Mouse (Mus musculus) midbrain, embryonic 10.5 days (tissue): ENCODE measurements around the gene Gm49325. TPM values are rescaled to one million over a fixed set of nuclear protein-coding genes. Genes with fewer than 3 reads are reported as not detected.

Experiments
- DNase-seq: peaks from one replicate; pipeline ENCODE4 v3.0.0-alpha.2; 2017; ENCODE audit warnings: low spot score
- H3K27ac ChIP-seq: fragments of 300-500 bp; sonication (generic); replicated peaks from 2 replicates; pipeline ENCODE4 v1.5.1; 2016; ENCODE audit warnings: mild to moderate bottlenecking
- H3K27me3 ChIP-seq: fragments of 300-500 bp; sonication (generic); 2 replicates; pipeline ENCODE4 v1.6.1; 2016; ENCODE audit warnings: low read depth, mild to moderate bottlenecking; ENCODE audit not compliant: poor library complexity, severe bottlenecking
- H3K36me3 ChIP-seq: fragments of 300-500 bp; sonication (generic); 2 replicates; pipeline ENCODE4 v1.6.1; 2016; ENCODE audit warnings: mild to moderate bottlenecking, moderate library complexity
- H3K4me1 ChIP-seq: fragments of 300-500 bp; sonication (generic); 2 replicates; pipeline ENCODE4 v1.6.1; 2016
- H3K4me3 ChIP-seq: fragments of 300-500 bp; sonication (generic); 2 replicates; pipeline ENCODE4 v1.5.1; 2016; ENCODE audit warnings: mild to moderate bottlenecking, moderate library complexity
- H3K9me3 ChIP-seq: fragments of 300-500 bp; sonication (generic); replicated peaks from 2 replicates; pipeline ENCODE4 v1.6.1; 2016; ENCODE audit warnings: mild to moderate bottlenecking
- WGBS: fragments of 180-500 bp; shearing (Covaris S2); methylation state at CpG from one replicate; pipeline ENCODE4 v1.1.7; 2016; 5-methylcytosine and 5-hydroxymethylcytosine counted together
- polyA plus RNA-seq: library from polyadenylated mRNA; unstranded; fragments of >200 nt; fragmentation: Nextera tagmentation; extraction: Ambion mirVana; gene quantifications from 2 replicates; pipeline ENCODE4 v1.2.1, GENCODE M21; 2016

Gene Gm49325
- polyA plus RNA-seq, 1 experiment from 2014 or later = 2.2 TPM

DNA sequence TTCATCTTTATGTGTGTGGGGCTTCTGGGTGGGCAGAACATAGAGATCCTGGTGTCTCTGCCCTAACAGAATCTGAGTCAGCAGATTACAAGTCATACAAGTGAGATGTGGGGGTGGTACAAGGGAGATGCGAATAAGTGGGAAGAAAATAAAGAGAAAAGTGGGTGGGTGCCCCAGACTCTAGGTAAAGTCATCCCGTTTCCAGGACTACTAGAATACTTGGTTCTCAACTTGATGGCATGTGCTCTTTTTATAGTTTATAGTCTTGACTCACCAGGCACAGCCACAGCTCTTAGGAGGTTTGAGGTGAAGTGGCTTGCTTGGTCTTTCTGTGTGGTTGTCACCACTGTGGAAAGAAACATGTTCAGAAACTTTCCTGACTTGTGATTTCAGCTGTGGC, 9.9 kb upstream of the Gm49325 start:
- Histone ChIP-seq H3K9me3 (no peaks in the 10 kb centered on the region), H3K36me3 (peaks cover 79% of the 10 kb centered on the region), H3K27me3 (no peaks in the 10 kb centered on the region), H3K27ac (no peak overlapping the region), H3K4me3 (no peak overlapping the region), H3K4me1 (no peaks in the 10 kb centered on the region)
- WGBS = 83% methylated on average over 2 of the region's 2 CpGs
- DNase-seq = no peak

GRCm38 (mm10) chr10:77603021-77603420, 3.0 kb upstream of the Gm49325 start:
- WGBS = 59% methylated on average over 4 of the region's 4 CpGs
- no peaks in the 10 kb centered on the region for H3K27me3 ChIP-seq
- no peaks in the 10 kb centered on the region; the same call in 1 of the 2 replicates for H3K9me3 ChIP-seq
- no peak overlapping the region for H3K4me3 ChIP-seq
- DNase-seq = no peak
- H3K27ac ChIP-seq = no peak overlapping the region
- peaks cover 20% of the 10 kb centered on the region for H3K36me3 ChIP-seq
- peaks cover 15% of the 10 kb centered on the region for H3K4me1 ChIP-seq

DNA sequence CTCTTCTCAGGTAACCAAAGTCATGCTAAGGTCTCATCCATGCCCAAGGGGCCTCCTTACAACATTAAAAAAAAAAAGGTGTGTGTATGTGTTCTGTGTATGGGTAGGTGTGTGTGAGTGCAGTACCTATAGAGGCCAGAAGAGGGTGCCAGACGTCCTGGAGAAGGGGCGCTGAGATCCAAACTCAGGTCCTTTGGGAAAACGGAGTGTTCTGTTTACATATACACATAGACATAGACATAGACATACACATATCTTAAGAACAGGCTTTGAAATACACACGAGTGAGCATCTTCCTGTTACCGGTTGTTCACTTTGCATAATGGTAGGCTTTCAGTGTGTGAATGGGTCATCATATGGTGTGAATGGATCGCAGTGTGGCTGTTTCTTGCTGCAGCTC, 1.9 kb upstream of the Gm49325 start:
- Histone ChIP-seq H3K9me3 (no peaks in the 10 kb centered on the region; the same call in 1 of the 2 replicates), H3K27me3 (no peaks in the 10 kb centered on the region), H3K36me3 (peaks cover 19% of the 10 kb centered on the region), H3K27ac (no peak overlapping the region), H3K4me1 (peaks cover 19% of the 10 kb centered on the region), H3K4me3 (no peak overlapping the region)
- DNase-seq = no peak
- WGBS = 91% methylated on average over 6 of the region's 6 CpGs

- no peaks in the 10 kb centered on the region; the same call in 1 of the 2 replicates for H3K9me3 ChIP-seq
- peaks cover 19% of the 10 kb centered on the region for H3K4me1 ChIP-seq
- DNase-seq = no peak
- H3K4me3 ChIP-seq = 0 out of 2 replicates have a peak overlapping the region, but pooled peaks have one; percentile 88
- WGBS = 93% methylated on average over 5 of the region's 5 CpGs
- 0 out of 2 replicates have a peak overlapping the region, but pooled peaks have one; percentile 99 for H3K27ac ChIP-seq
- H3K27me3 ChIP-seq = no peaks in the 10 kb centered on the region
- peaks cover 25% of the 10 kb centered on the region for H3K36me3 ChIP-seq
These were observed 1.0 kb upstream of the Gm49325 start for GRCm38 (mm10) chr10:77604958-77605357.

DNA sequence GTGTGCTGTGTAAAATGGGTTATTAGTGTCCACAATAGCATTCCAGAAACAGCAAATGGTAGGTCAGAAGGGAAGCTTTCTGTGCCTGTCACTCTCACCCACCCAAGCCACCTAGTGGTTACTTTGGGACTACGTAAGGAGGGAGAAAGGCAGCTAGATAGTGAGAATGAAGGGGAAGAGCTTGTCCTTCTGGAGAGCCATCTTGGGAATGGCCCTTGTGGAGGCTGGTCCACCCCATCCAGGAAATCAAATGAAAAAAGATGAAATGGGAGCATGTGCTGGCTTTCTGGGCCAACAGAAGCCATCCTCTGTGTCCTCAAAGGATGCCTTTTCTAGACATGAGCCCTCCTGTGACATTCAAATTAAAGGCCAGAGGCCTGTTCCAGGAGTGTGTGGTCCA, 629 bp upstream of the Gm49325 start:
- Histone ChIP-seq H3K4me3 (peak overlapping the region; percentile 88), H3K27ac (peak overlapping the region; percentile 99), H3K36me3 (peaks cover 29% of the 10 kb centered on the region), H3K27me3 (no peaks in the 10 kb centered on the region), H3K4me1 (peaks cover 19% of the 10 kb centered on the region), H3K9me3 (no peaks in the 10 kb centered on the region; the same call in 1 of the 2 replicates)
- WGBS = 43% methylated on average over 1 of the region's 1 CpGs
- peak; percentile 51 for DNase-seq

GRCm38 (mm10) chr10:77606855-77607254, 858 bp downstream of the Gm49325 start:
- Histone ChIP-seq H3K9me3 (no peaks in the 10 kb centered on the region; the same call in 1 of the 2 replicates), H3K4me1 (peaks cover 19% of the 10 kb centered on the region), H3K36me3 (peaks cover 44% of the 10 kb centered on the region), H3K27me3 (no peaks in the 10 kb centered on the region), H3K27ac (peak overlapping the region; percentile 99), H3K4me3 (peak overlapping the region; percentile 88)
- 53% methylated on average over 7 of the region's 7 CpGs for WGBS
- DNase-seq = no peak

DNA sequence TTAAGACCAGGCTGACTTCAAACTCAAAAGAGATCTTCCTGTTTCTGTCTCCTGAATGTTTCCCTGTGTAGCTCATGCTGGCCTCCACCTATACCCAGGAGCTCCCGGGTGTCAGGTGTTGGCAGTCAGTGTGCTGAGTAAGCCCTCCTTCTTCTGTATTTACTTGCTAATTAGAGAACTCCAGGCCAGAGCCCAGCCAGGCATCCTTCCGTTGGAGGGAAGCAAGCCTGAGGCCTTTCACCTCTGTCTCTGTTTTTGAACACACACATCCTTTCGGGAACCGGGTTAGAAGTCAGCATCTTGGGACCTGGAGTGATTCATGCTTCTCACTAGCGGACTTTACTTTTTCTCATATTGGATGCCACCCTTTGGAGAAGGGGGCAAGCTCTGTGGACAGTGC, 1.4 kb downstream of the Gm49325 start:
- Histone ChIP-seq H3K27ac (no peak overlapping the region), H3K4me1 (peaks cover 19% of the 10 kb centered on the region), H3K4me3 (peak overlapping the region; percentile 88), H3K9me3 (no peaks in the 10 kb centered on the region; the same call in 1 of the 2 replicates), H3K27me3 (no peaks in the 10 kb centered on the region), H3K36me3 (peaks cover 50% of the 10 kb centered on the region)
- WGBS = 82% methylated on average over 5 of the region's 5 CpGs
- DNase-seq = no peak

DNA sequence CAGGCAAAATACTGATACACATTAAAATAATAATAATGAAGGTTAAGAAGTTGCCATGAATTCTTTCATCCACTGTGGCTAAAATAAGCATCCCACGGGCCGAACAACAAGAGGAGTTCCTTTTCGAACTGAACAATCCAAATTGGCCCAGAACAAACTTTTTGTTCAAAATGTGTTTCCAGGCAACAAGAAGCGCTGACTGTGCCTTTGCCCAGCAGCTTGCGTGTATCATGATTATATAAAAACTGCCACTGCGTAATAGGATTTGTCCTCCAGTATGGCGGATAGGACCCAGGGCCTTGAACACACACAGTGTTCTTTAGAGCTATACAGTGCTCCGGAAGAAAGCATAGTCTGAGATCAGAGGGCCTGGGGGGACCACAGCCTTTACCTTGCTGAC, 2.6 kb downstream of the Gm49325 start:
- Histone ChIP-seq H3K9me3 (no peaks in the 10 kb centered on the region; the same call in 1 of the 2 replicates), H3K4me1 (peaks cover 19% of the 10 kb centered on the region), H3K4me3 (no peak overlapping the region), H3K27me3 (no peaks in the 10 kb centered on the region), H3K27ac (no peak overlapping the region), H3K36me3 (peaks cover 61% of the 10 kb centered on the region)
- no peak for DNase-seq
- 95% methylated on average over 8 of the region's 8 CpGs for WGBS

DNA sequence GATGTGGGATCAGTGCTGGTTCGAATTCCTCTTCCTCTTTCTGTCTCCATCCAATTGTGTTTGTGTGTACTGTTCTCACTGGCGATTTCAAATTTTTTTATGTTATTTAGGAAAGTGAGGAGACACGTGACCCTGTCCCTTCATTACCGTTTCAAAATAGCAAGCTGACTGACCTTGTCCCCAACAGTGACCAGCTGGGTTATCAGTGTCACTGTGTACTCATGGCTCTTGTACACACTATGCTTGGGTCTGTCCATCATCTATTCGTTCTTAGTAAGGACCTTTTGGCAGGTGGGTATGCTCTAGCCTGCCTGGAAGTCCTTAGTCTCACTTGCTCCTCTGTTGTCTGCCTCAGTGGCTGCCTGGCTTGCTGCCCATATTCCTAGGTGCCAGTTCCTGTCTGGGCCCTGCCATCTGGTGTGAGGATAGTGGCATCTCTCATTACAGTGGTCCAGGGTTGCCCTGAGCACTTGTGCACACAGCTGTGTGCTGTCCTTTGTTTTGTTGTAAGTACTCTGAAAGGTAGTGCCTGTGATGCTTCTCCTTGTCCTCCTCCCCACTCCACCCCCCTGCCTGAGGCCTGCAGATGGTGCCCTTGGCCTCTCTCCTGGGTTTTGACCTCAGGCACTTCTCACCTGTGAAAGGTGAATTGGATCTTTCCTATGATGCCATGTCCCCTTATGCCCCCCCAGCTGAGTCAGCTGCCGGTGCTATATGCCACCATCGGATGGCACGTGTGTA, 4.4 kb downstream of the Gm49325 start:
- no peak overlapping the region for H3K27ac ChIP-seq
- peaks cover 79% of the 10 kb centered on the region for H3K36me3 ChIP-seq

DNA sequence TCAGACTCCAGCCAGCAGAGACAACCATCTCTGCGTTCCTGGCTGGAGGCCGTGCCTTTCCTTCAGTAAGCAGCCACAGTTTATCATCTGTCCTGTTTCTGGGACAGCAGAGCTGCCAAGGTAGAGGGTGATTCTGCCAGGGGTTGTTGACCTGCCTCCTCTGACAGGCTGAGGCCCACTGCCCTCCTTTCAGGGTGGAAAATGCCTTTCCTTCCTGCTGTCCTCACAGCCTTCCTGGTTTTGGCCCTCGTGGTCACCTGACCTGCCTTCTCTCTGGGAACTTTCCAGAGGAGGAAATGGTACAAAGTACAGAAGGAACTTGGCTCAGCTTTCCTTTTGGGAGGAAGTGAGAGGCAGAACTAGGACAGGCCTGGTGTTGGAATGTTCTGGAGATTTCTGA, 7.4 kb downstream of the Gm49325 start:
- no peaks in the 10 kb centered on the region for H3K9me3 ChIP-seq
- no peaks in the 10 kb centered on the region for H3K27me3 ChIP-seq
- H3K4me3 ChIP-seq = no peak overlapping the region
- no peak overlapping the region for H3K27ac ChIP-seq
- 0 out of 2 replicates have a peak, but pooled peaks cover 3% of the 10 kb centered on the region for H3K4me1 ChIP-seq
- peaks cover 98% of the 10 kb centered on the region for H3K36me3 ChIP-seq
- DNase-seq = no peak
- 93% methylated on average over 3 of the region's 3 CpGs for WGBS

More for the DNA sequence above, 4.4 kb downstream of the Gm49325 start:
- no peak for DNase-seq
- H3K9me3 ChIP-seq = no peaks in the 10 kb centered on the region
- WGBS = 93% methylated on average over 8 of the region's 8 CpGs
- peaks cover 19% of the 10 kb centered on the region for H3K4me1 ChIP-seq
- H3K27me3 ChIP-seq = no peaks in the 10 kb centered on the region
- no peak overlapping the region for H3K4me3 ChIP-seq

GRCm38 (mm10) chr10:77615647-77616046, 9.7 kb downstream of the Gm49325 start:
- H3K4me1 ChIP-seq = no peaks in the 10 kb centered on the region
- no peak overlapping the region for H3K27ac ChIP-seq
- H3K4me3 ChIP-seq = no peak overlapping the region
- WGBS = 93% methylated on average over 8 of the region's 8 CpGs
- no peak for DNase-seq
- H3K27me3 ChIP-seq = no peaks in the 10 kb centered on the region
- peaks cover 92% of the 10 kb centered on the region for H3K36me3 ChIP-seq
- H3K9me3 ChIP-seq = no peaks in the 10 kb centered on the region

- no peaks in the 10 kb centered on the region for H3K9me3 ChIP-seq
- no peaks in the 10 kb centered on the region for H3K4me1 ChIP-seq
- H3K27ac ChIP-seq = no peak overlapping the region
- H3K4me3 ChIP-seq = no peak overlapping the region
- DNase-seq = no peak
- 95% methylated on average over 9 of the region's 9 CpGs for WGBS
- peaks cover 87% of the 10 kb centered on the region for H3K36me3 ChIP-seq
- H3K27me3 ChIP-seq = no peaks in the 10 kb centered on the region
These were observed 10.2 kb downstream of the Gm49325 start for GRCm38 (mm10) chr10:77616166-77616565.

DNA sequence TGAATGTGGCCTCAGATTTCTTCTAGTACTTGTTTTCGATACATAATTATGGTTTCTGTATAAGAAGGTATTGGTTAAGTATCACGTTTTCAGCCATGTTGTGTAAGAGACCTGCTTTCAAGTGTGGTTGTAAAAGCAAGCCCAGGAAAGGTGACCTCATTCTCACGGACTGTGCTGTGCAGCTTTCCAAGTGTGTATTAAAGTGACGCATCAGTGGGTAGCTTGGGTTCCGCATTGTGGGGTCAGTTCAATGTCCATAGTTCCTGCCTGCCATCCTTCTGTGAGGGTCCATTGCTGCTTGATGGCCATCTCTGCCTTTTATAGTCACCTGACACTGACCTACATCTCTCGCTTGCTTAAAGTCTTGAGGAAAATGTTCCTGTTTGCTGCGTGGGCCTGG, 10.9 kb downstream of the Gm49325 start:
- 98% methylated on average over 7 of the region's 7 CpGs for WGBS
- H3K36me3 ChIP-seq = peaks cover 80% of the 10 kb centered on the region

More for the DNA sequence above, 10.9 kb downstream of the Gm49325 start:
- no peak for DNase-seq
- peaks cover 5% of the 10 kb centered on the region for H3K4me1 ChIP-seq
- H3K9me3 ChIP-seq = no peaks in the 10 kb centered on the region
- no peak overlapping the region for H3K4me3 ChIP-seq
- H3K27ac ChIP-seq = no peak overlapping the region
- H3K27me3 ChIP-seq = no peaks in the 10 kb centered on the region
